Mouse (Mus musculus): ENCODE measurements around the gene Txndc16. TPM values are rescaled to one million over a fixed set of nuclear protein-coding genes. Genes with fewer than 3 reads are reported as not detected.

Txndc16 gene
- polyA plus RNA-seq, 1 experiment = 38.1 TPM

- Histone ChIP-seq H3K4me1 (ENCODE audit: control insufficient read depth, insufficient read depth, low read length) (peaks cover 6% of the 10 kb centered on the region), H3K27ac (ENCODE audit: insufficient read depth, low read depth, low read length) (no peak overlapping the region), H3K4me3 (ENCODE audit: insufficient read depth, low read length) (no peak overlapping the region)
- TF ChIP-seq CTCF (IDR thresholded peaks at IDR 0.05; ENCODE audit: low read depth, low read length) = no peak
- TF ChIP-seq POLR2A (IDR thresholded peaks at IDR 0.05; ENCODE audit: borderline replicate concordance, low read depth, low read length) = no peak
Measured at GRCm38 (mm10) chr14:45216711-45217340, 3.3 kb downstream of the Txndc16 start.

GRCm38 (mm10) chr14:45211431-45211830, 8.7 kb downstream of the Txndc16 start:
- H3K27ac ChIP-seq (ENCODE audit: insufficient read depth, low read depth, low read length) = no peak overlapping the region
- TF ChIP-seq CTCF (IDR thresholded peaks at IDR 0.05; ENCODE audit: low read depth, low read length) = no peak
- no peak for TF ChIP-seq POLR2A (IDR thresholded peaks at IDR 0.05; ENCODE audit: borderline replicate concordance, low read depth, low read length)
- no peak overlapping the region for H3K4me3 ChIP-seq (ENCODE audit: insufficient read depth, low read length)
- peaks cover 2% of the 10 kb centered on the region; the same call in 1 of the 2 replicates for H3K4me1 ChIP-seq (ENCODE audit: control insufficient read depth, insufficient read depth, low read length)

GRCm38 (mm10) chr14:45210683-45211082, 9.4 kb downstream of the Txndc16 start:
- no peak overlapping the region for H3K4me3 ChIP-seq (ENCODE audit: insufficient read depth, low read length)
- H3K27ac ChIP-seq (ENCODE audit: insufficient read depth, low read depth, low read length) = no peak overlapping the region
- peaks cover 2% of the 10 kb centered on the region; the same call in 1 of the 2 replicates for H3K4me1 ChIP-seq (ENCODE audit: control insufficient read depth, insufficient read depth, low read length)
- TF ChIP-seq POLR2A (IDR thresholded peaks at IDR 0.05; ENCODE audit: borderline replicate concordance, low read depth, low read length) (no peak), CTCF (IDR thresholded peaks at IDR 0.05; ENCODE audit: low read depth, low read length) (no peak)

- no peak for TF ChIP-seq POLR2A (IDR thresholded peaks at IDR 0.05; ENCODE audit: borderline replicate concordance, low read depth, low read length)
- TF ChIP-seq CTCF (IDR thresholded peaks at IDR 0.05; ENCODE audit: low read depth, low read length) = no peak
- no peak overlapping the region for H3K4me3 ChIP-seq (ENCODE audit: insufficient read depth, low read length)
- H3K4me1 ChIP-seq (ENCODE audit: control insufficient read depth, insufficient read depth, low read length) = peaks cover 8% of the 10 kb centered on the region
- no peak overlapping the region; the same call in 1 of the 2 replicates for H3K27ac ChIP-seq (ENCODE audit: insufficient read depth, low read depth, low read length)
Measured at GRCm38 (mm10) chr14:45200607-45201006, 19.5 kb downstream of the Txndc16 start.

- no peak overlapping the region for H3K27ac ChIP-seq (ENCODE audit: insufficient read depth, low read depth, low read length)
Measured at GRCm38 (mm10) chr14:45190999-45191398, 29.1 kb downstream of the Txndc16 start.

GRCm38 (mm10) chr14:45181611-45182010, 38.5 kb downstream of the Txndc16 start:
- H3K4me3 ChIP-seq (ENCODE audit: insufficient read depth, low read length) = no peak overlapping the region
- TF ChIP-seq POLR2A (IDR thresholded peaks at IDR 0.05; ENCODE audit: borderline replicate concordance, low read depth, low read length) = no peak
- TF ChIP-seq CTCF (IDR thresholded peaks at IDR 0.05; ENCODE audit: low read depth, low read length) = no peak
- H3K27ac ChIP-seq (ENCODE audit: insufficient read depth, low read depth, low read length) = no peak overlapping the region
- peaks cover 5% of the 10 kb centered on the region for H3K4me1 ChIP-seq (ENCODE audit: control insufficient read depth, insufficient read depth, low read length)

More at GRCm38 (mm10) chr14:45190999-45191398, 29.1 kb downstream of the Txndc16 start:
- no peak overlapping the region for H3K4me3 ChIP-seq (ENCODE audit: insufficient read depth, low read length)
- no peak for TF ChIP-seq POLR2A (IDR thresholded peaks at IDR 0.05; ENCODE audit: borderline replicate concordance, low read depth, low read length)
- no peak for TF ChIP-seq CTCF (IDR thresholded peaks at IDR 0.05; ENCODE audit: low read depth, low read length)
- H3K4me1 ChIP-seq (ENCODE audit: control insufficient read depth, insufficient read depth, low read length) = no peaks in the 10 kb centered on the region; the same call in 1 of the 2 replicates

GRCm38 (mm10) chr14:45179606-45180005, 40.5 kb downstream of the Txndc16 start:
- H3K4me1 ChIP-seq (ENCODE audit: control insufficient read depth, insufficient read depth, low read length) = peaks cover 11% of the 10 kb centered on the region
- no peak for TF ChIP-seq POLR2A (IDR thresholded peaks at IDR 0.05; ENCODE audit: borderline replicate concordance, low read depth, low read length)
- TF ChIP-seq CTCF (IDR thresholded peaks at IDR 0.05; ENCODE audit: low read depth, low read length) = no peak
- no peak overlapping the region for H3K4me3 ChIP-seq (ENCODE audit: insufficient read depth, low read length)
- H3K27ac ChIP-seq (ENCODE audit: insufficient read depth, low read depth, low read length) = no peak overlapping the region

GRCm38 (mm10) chr14:45179186-45179585, 40.9 kb downstream of the Txndc16 start:
- Histone ChIP-seq H3K4me3 (ENCODE audit: insufficient read depth, low read length) (no peak overlapping the region), H3K4me1 (ENCODE audit: control insufficient read depth, insufficient read depth, low read length) (peaks cover 14% of the 10 kb centered on the region), H3K27ac (ENCODE audit: insufficient read depth, low read depth, low read length) (no peak overlapping the region)
- TF ChIP-seq CTCF (IDR thresholded peaks at IDR 0.05; ENCODE audit: low read depth, low read length) (no peak), POLR2A (IDR thresholded peaks at IDR 0.05; ENCODE audit: borderline replicate concordance, low read depth, low read length) (no peak)

- Histone ChIP-seq H3K27ac (ENCODE audit: insufficient read depth, low read depth, low read length) (no peak overlapping the region), H3K4me3 (ENCODE audit: insufficient read depth, low read length) (no peak overlapping the region), H3K4me1 (ENCODE audit: control insufficient read depth, insufficient read depth, low read length) (peaks cover 16% of the 10 kb centered on the region)
- TF ChIP-seq POLR2A (IDR thresholded peaks at IDR 0.05; ENCODE audit: borderline replicate concordance, low read depth, low read length) = no peak
- no peak for TF ChIP-seq CTCF (IDR thresholded peaks at IDR 0.05; ENCODE audit: low read depth, low read length)
Measured at GRCm38 (mm10) chr14:45175012-45175740, 45.0 kb downstream of the Txndc16 start.

GRCm38 (mm10) chr14:45172260-45172659, 47.9 kb downstream of the Txndc16 start:
- peaks cover 11% of the 10 kb centered on the region for H3K4me1 ChIP-seq (ENCODE audit: control insufficient read depth, insufficient read depth, low read length)
- no peak overlapping the region for H3K4me3 ChIP-seq (ENCODE audit: insufficient read depth, low read length)
- no peak for TF ChIP-seq POLR2A (IDR thresholded peaks at IDR 0.05; ENCODE audit: borderline replicate concordance, low read depth, low read length)
- no peak for TF ChIP-seq CTCF (IDR thresholded peaks at IDR 0.05; ENCODE audit: low read depth, low read length)
- no peak overlapping the region for H3K27ac ChIP-seq (ENCODE audit: insufficient read depth, low read depth, low read length)
